Mouse (Mus musculus): ENCODE measurements at regions not wholly inside any gene's neighbourhood (a gene's known extent, or its start where the extent isn't known, plus 50 kb on each side); places are given as distances from the start of the nearest gene placed in this dataset.
"Not testable (repeated sequence)": the region's sequence is repeated elsewhere in the genome, so short reads cannot be mapped to it uniquely, and the experiment has no call there.

- Histone ChIP-seq H3K4me1 (replicated peaks; ENCODE audit: low read depth, low read length) (peaks cover 18% of the 10 kb centered on the region), H3K9me3 (ENCODE audit: low read length) (no peaks in the 10 kb centered on the region), H3K4me3 (replicated peaks; ENCODE audit: low read length) (no peak overlapping the region), H3K27me3 (ENCODE audit: insufficient read depth, low read length) (peaks cover 17% of the 10 kb centered on the region), H3K36me3 (ENCODE audit: insufficient read depth, low read length) (no peaks in the 10 kb centered on the region)
- no peak for TF ChIP-seq POU5F1 (IDR thresholded peaks at IDR 0.05; ENCODE audit: borderline replicate concordance, low read length)
- no peak for TF ChIP-seq NANOG (IDR thresholded peaks at IDR 0.05; ENCODE audit: borderline replicate concordance, low read length)
- no peak for TF ChIP-seq CTCF (conservative IDR thresholded peaks at IDR 0.05; ENCODE audit: low read length)
Measured at GRCm38 (mm10) chr2:71597956-71598355, 51.4 kb upstream of the Dlx2 start.

GRCm38 (mm10) chr2:71598368-71598767 is 51.8 kb upstream of the Dlx2 start:
- Histone ChIP-seq H3K9me3 (ENCODE audit: low read length) (no peaks in the 10 kb centered on the region), H3K27me3 (ENCODE audit: insufficient read depth, low read length) (peaks cover 15% of the 10 kb centered on the region), H3K36me3 (ENCODE audit: insufficient read depth, low read length) (no peaks in the 10 kb centered on the region), H3K4me3 (replicated peaks; ENCODE audit: low read length) (no peak overlapping the region; the same call in 1 of the 2 replicates), H3K4me1 (replicated peaks; ENCODE audit: low read depth, low read length) (peaks cover 18% of the 10 kb centered on the region)
- no peak for TF ChIP-seq CTCF (conservative IDR thresholded peaks at IDR 0.05; ENCODE audit: low read length)

GRCm38 (mm10) chr2:71598778-71599177 is 52.2 kb upstream of the Dlx2 start:
- H3K9me3 ChIP-seq (ENCODE audit: low read length): no peaks in the 10 kb centered on the region
- no peaks in the 10 kb centered on the region for H3K36me3 ChIP-seq (ENCODE audit: insufficient read depth, low read length)
- H3K4me3 ChIP-seq (replicated peaks; ENCODE audit: low read length): no peak overlapping the region; the same call in 1 of the 2 replicates
- no peak for TF ChIP-seq POU5F1 (IDR thresholded peaks at IDR 0.05; ENCODE audit: borderline replicate concordance, low read length)
- peak; percentile 67 for TF ChIP-seq CTCF (conservative IDR thresholded peaks at IDR 0.05; ENCODE audit: low read length)
- peaks cover 18% of the 10 kb centered on the region for H3K4me1 ChIP-seq (replicated peaks; ENCODE audit: low read depth, low read length)
- H3K27me3 ChIP-seq (ENCODE audit: insufficient read depth, low read length): peaks cover 15% of the 10 kb centered on the region

- TF ChIP-seq POU5F1 (IDR thresholded peaks at IDR 0.05; ENCODE audit: borderline replicate concordance, low read length) (no peak), NANOG (IDR thresholded peaks at IDR 0.05; ENCODE audit: borderline replicate concordance, low read length) (no peak), CTCF (conservative IDR thresholded peaks at IDR 0.05; ENCODE audit: low read length) (no peak)
- H3K9me3 ChIP-seq (ENCODE audit: low read length): peaks cover 4% of the 10 kb centered on the region; the same call in 1 of the 2 replicates
- peaks cover 12% of the 10 kb centered on the region for H3K4me1 ChIP-seq (replicated peaks; ENCODE audit: low read depth, low read length)
- peaks cover 15% of the 10 kb centered on the region for H3K27me3 ChIP-seq (ENCODE audit: insufficient read depth, low read length)
- no peaks in the 10 kb centered on the region for H3K36me3 ChIP-seq (ENCODE audit: insufficient read depth, low read length)
- H3K4me3 ChIP-seq (replicated peaks; ENCODE audit: low read length): no peak overlapping the region
Measured at GRCm38 (mm10) chr2:71600213-71600612, 53.7 kb upstream of the Dlx2 start.

- peaks cover 13% of the 10 kb centered on the region for H3K4me1 ChIP-seq (replicated peaks; ENCODE audit: low read depth, low read length)
- peaks cover 15% of the 10 kb centered on the region for H3K27me3 ChIP-seq (ENCODE audit: insufficient read depth, low read length)
- TF ChIP-seq POU5F1 (IDR thresholded peaks at IDR 0.05; ENCODE audit: borderline replicate concordance, low read length): no peak
- no peak for TF ChIP-seq CTCF (conservative IDR thresholded peaks at IDR 0.05; ENCODE audit: low read length)
- no peak for TF ChIP-seq NANOG (IDR thresholded peaks at IDR 0.05; ENCODE audit: borderline replicate concordance, low read length)
- no peaks in the 10 kb centered on the region for H3K36me3 ChIP-seq (ENCODE audit: insufficient read depth, low read length)
- peaks cover 11% of the 10 kb centered on the region for H3K9me3 ChIP-seq (ENCODE audit: low read length)
- no peak overlapping the region for H3K4me3 ChIP-seq (replicated peaks; ENCODE audit: low read length)
Measured at GRCm38 (mm10) chr2:71600999-71601398, 54.4 kb upstream of the Dlx2 start.

GRCm38 (mm10) chr2:71603796-71604195 is 57.2 kb upstream of the Dlx2 start:
- not testable (repeated sequence) for H3K4me3 ChIP-seq (replicated peaks; ENCODE audit: low read length); H3K27me3 ChIP-seq (ENCODE audit: insufficient read depth, low read length); H3K36me3 ChIP-seq (ENCODE audit: insufficient read depth, low read length)
- peaks cover 31% of the 10 kb centered on the region for H3K4me1 ChIP-seq (replicated peaks; ENCODE audit: low read depth, low read length)
- peaks cover 11% of the 10 kb centered on the region for H3K9me3 ChIP-seq (ENCODE audit: low read length)

GRCm38 (mm10) chr2:71605606-71606005 is 59.1 kb upstream of the Dlx2 start:
- no peaks in the 10 kb centered on the region for H3K36me3 ChIP-seq (ENCODE audit: insufficient read depth, low read length)
- H3K4me3 ChIP-seq (replicated peaks; ENCODE audit: low read length): no peak overlapping the region
- peaks cover 30% of the 10 kb centered on the region for H3K4me1 ChIP-seq (replicated peaks; ENCODE audit: low read depth, low read length)
- no peaks in the 10 kb centered on the region for H3K27me3 ChIP-seq (ENCODE audit: insufficient read depth, low read length)
- H3K9me3 ChIP-seq (ENCODE audit: low read length): peaks cover 11% of the 10 kb centered on the region
- no peak for TF ChIP-seq NANOG (IDR thresholded peaks at IDR 0.05; ENCODE audit: borderline replicate concordance, low read length)
- no peak for TF ChIP-seq CTCF (conservative IDR thresholded peaks at IDR 0.05; ENCODE audit: low read length)
- TF ChIP-seq POU5F1 (IDR thresholded peaks at IDR 0.05; ENCODE audit: borderline replicate concordance, low read length): no peak

- H3K4me3 ChIP-seq (replicated peaks; ENCODE audit: low read length): no peak overlapping the region
- H3K9me3 ChIP-seq (ENCODE audit: low read length): peaks cover 11% of the 10 kb centered on the region
- H3K36me3 ChIP-seq (ENCODE audit: insufficient read depth, low read length): no peaks in the 10 kb centered on the region
- TF ChIP-seq POU5F1 (IDR thresholded peaks at IDR 0.05; ENCODE audit: borderline replicate concordance, low read length) (no peak), NANOG (IDR thresholded peaks at IDR 0.05; ENCODE audit: borderline replicate concordance, low read length) (no peak), CTCF (conservative IDR thresholded peaks at IDR 0.05; ENCODE audit: low read length) (no peak)
- H3K27me3 ChIP-seq (ENCODE audit: insufficient read depth, low read length): no peaks in the 10 kb centered on the region
- peaks cover 33% of the 10 kb centered on the region for H3K4me1 ChIP-seq (replicated peaks; ENCODE audit: low read depth, low read length)
Measured at GRCm38 (mm10) chr2:71607087-71607502, 60.5 kb upstream of the Dlx2 start.

GRCm38 (mm10) chr2:71613216-71613615 is 66.7 kb upstream of the Dlx2 start:
- Histone ChIP-seq H3K4me1 (replicated peaks; ENCODE audit: low read depth, low read length) (peaks cover 19% of the 10 kb centered on the region), H3K4me3 (replicated peaks; ENCODE audit: low read length) (no peak overlapping the region), H3K9me3 (ENCODE audit: low read length) (no peaks in the 10 kb centered on the region), H3K36me3 (ENCODE audit: insufficient read depth, low read length) (no peaks in the 10 kb centered on the region), H3K27me3 (ENCODE audit: insufficient read depth, low read length) (no peaks in the 10 kb centered on the region)
- TF ChIP-seq POU5F1 (IDR thresholded peaks at IDR 0.05; ENCODE audit: borderline replicate concordance, low read length) (no peak), NANOG (IDR thresholded peaks at IDR 0.05; ENCODE audit: borderline replicate concordance, low read length) (no peak), CTCF (conservative IDR thresholded peaks at IDR 0.05; ENCODE audit: low read length) (no peak)
